Mouse (Mus musculus): Measurements from ENCODE around the gene 4933434E20Rik. TPM values are rescaled to one million over a fixed set of nuclear protein-coding genes. Genes with fewer than 3 reads are reported as not detected.
A peak's percentile ranks its signal among the peaks of the same experiment; 100 is the strongest.

The 4933434E20Rik gene
- polyA plus RNA-seq, 1 experiment from 2014 or later, result 166 TPM

GRCm38 (mm10) chr3:90064383-90064782 lies 12.9 kb downstream of the 4933434E20Rik start:
- H3K27ac ChIP-seq, result no peak overlapping the region
- ATAC-seq (ENCODE audit: insufficient number of reproducible peaks, insufficient read depth, low FRiP score, low TSS enrichment, low read depth), result no peak
- H3K4me1 ChIP-seq (replicated peaks), result no peaks in the 10 kb centered on the region
- no peaks in the 10 kb centered on the region for H3K9me3 ChIP-seq
- H3K36me3 ChIP-seq, result peaks cover 66% of the 10 kb centered on the region
- no peak overlapping the region for H3K9ac ChIP-seq (replicated peaks)
- WGBS, result 82% methylated on average over 3 of the region's 3 CpGs
- no peaks in the 10 kb centered on the region for H3K27me3 ChIP-seq
- no peak overlapping the region for H3K4me3 ChIP-seq (replicated peaks)
- H3K4me2 ChIP-seq, result no peak overlapping the region

DNA sequence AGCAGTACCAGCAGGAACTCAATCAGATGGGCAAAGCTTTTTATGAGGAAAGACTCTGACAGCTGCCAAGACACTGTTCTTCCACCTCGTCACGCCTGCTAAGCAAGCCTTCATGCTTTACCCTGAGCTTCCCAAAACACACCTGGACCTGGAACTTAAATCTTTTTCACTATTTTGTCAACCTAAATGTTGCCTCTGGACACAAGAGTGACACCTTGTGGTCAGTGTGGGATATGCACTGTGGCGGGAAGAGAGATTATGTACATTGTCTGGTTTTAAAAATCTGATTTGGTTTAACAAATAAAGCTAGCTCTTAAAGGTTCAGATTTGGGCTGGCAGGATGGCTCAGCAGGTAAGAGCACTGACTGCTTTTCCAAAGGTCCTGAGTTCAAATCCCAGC lies 14.1 kb downstream of the 4933434E20Rik start:
- WGBS, result 56% methylated on average over 3 of the region's 3 CpGs

GRCm38 (mm10) chr3:90067851-90068250 lies 16.4 kb downstream of the 4933434E20Rik start:
- no peak overlapping the region for H3K4me2 ChIP-seq
- WGBS, result 82% methylated on average over 4 of the region's 4 CpGs
- no peak for ATAC-seq (ENCODE audit: insufficient number of reproducible peaks, insufficient read depth, low FRiP score, low TSS enrichment, low read depth)

More for the DNA sequence above, 14.1 kb downstream of the 4933434E20Rik start:
- H3K4me3 ChIP-seq (replicated peaks), result no peak overlapping the region
- no peaks in the 10 kb centered on the region for H3K4me1 ChIP-seq (replicated peaks)
- no peak overlapping the region for H3K27ac ChIP-seq
- no peak overlapping the region for H3K4me2 ChIP-seq
- no peaks in the 10 kb centered on the region for H3K9me3 ChIP-seq
- ATAC-seq (ENCODE audit: insufficient number of reproducible peaks, insufficient read depth, low FRiP score, low TSS enrichment, low read depth), result no peak
- peaks cover 56% of the 10 kb centered on the region for H3K36me3 ChIP-seq
- no peaks in the 10 kb centered on the region for H3K27me3 ChIP-seq
- no peak overlapping the region for H3K9ac ChIP-seq (replicated peaks)

DNA sequence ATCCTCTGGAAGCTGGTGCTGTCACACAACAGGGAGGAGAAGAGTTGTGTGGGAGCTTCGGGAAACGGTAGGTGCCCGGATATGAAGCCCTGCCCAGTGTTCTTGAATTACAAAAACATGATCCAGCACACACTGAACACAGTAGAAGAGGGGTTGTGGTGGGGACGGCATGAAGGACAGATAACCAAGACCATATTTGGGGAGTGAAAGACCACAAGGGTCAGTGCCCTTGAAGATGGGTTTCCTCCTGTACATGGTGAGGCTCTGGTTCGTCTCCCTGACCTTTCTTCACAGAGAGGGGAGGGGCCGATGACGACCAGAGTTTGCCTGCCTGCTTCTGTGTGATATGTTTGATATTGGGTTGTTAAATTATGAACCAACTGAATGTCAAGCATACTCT lies 18.3 kb downstream of the 4933434E20Rik start:
- H3K4me2 ChIP-seq, result no peak overlapping the region
- H3K4me3 ChIP-seq (replicated peaks), result no peak overlapping the region
- no peak overlapping the region for H3K9ac ChIP-seq (replicated peaks)
- 75% methylated on average over 7 of the region's 7 CpGs for WGBS
- no peak overlapping the region for H3K27ac ChIP-seq
- no peaks in the 10 kb centered on the region for H3K9me3 ChIP-seq
- peaks cover 17% of the 10 kb centered on the region; the same call in 1 of the 2 replicates for H3K36me3 ChIP-seq
- ATAC-seq (ENCODE audit: insufficient number of reproducible peaks, insufficient read depth, low FRiP score, low TSS enrichment, low read depth), result no peak
- H3K4me1 ChIP-seq (replicated peaks), result no peaks in the 10 kb centered on the region
- no peaks in the 10 kb centered on the region for H3K27me3 ChIP-seq

More at GRCm38 (mm10) chr3:90067851-90068250, 16.4 kb downstream of the 4933434E20Rik start:
- no peaks in the 10 kb centered on the region for H3K9me3 ChIP-seq
- no peak overlapping the region for H3K4me3 ChIP-seq (replicated peaks)
- H3K4me1 ChIP-seq (replicated peaks), result no peaks in the 10 kb centered on the region
- H3K27me3 ChIP-seq, result no peaks in the 10 kb centered on the region
- peaks cover 33% of the 10 kb centered on the region for H3K36me3 ChIP-seq
- H3K27ac ChIP-seq, result no peak overlapping the region
- no peak overlapping the region for H3K9ac ChIP-seq (replicated peaks)

GRCm38 (mm10) chr3:90072294-90072693 lies 20.9 kb downstream of the 4933434E20Rik start, which contains the start of gene Tpm3:
TSS of gene Tpm3 (plus strand) at chr3:90072649.
- Histone ChIP-seq H3K4me1 (replicated peaks) (peaks cover 11% of the 10 kb centered on the region), H3K36me3 (no peaks in the 10 kb centered on the region), H3K4me3 (replicated peaks) (no peak within 1 kb of the TSS), H3K9me3 (no peaks in the 10 kb centered on the region), H3K9ac (replicated peaks) (no peak within 1 kb of the TSS), H3K27ac (no peak within 1 kb of the TSS), H3K4me2 (no peak within 1 kb of the TSS), H3K27me3 (no peaks in the 10 kb centered on the region)
- no peak for ATAC-seq (ENCODE audit: insufficient number of reproducible peaks, insufficient read depth, low FRiP score, low TSS enrichment, low read depth)
- WGBS, result 64% methylated on average over 4 of the region's 4 CpGs

DNA sequence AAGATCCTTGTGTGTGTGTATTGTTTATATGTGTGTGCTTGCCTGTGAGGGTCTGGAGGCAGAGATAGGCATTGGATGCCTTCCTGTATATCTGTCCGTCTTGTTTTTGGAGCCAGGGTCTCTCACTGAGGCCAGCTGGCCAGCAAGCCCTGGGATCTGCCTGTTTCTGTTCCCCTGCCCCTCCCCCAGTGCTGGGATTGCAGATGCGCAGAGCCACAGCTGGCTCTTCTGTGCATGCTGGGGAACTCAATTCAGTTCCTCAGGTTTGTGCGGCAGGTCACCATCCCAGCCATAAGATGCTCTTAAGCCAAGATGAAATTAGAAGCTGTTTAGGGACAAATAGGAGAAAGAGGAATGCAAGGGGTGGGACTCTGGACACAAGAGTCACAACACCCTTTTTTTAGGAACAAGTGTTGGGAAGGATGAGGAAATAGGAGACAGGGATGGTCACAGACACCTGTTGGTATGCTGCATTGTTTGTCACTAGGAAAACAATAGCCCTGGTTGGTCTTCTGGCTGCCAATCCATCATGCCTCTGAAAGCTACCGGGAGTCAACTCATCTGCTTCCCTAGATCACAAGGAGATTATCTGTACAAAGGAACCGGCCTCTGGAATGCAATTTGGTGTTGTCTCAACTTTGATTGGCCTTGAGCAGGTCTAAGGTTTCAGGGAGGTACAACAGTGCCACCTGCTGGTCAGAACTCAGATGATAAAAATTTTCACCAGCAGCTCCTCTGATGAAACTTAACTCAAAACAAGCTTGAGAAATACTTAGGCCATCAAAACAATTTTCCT lies 25.7 kb downstream of the 4933434E20Rik start:
- H3K9me3 ChIP-seq, result no peaks in the 10 kb centered on the region
- H3K4me1 ChIP-seq (replicated peaks), result peaks cover 31% of the 10 kb centered on the region
- peak overlapping the region; percentile 35; the same call in 1 of the 2 replicates for H3K27ac ChIP-seq
- no peak for ATAC-seq (ENCODE audit: insufficient number of reproducible peaks, insufficient read depth, low FRiP score, low TSS enrichment, low read depth)
- no peaks in the 10 kb centered on the region for H3K27me3 ChIP-seq
- peak overlapping the region; percentile 40 for H3K4me2 ChIP-seq
- H3K36me3 ChIP-seq, result no peaks in the 10 kb centered on the region
- no peak overlapping the region for H3K9ac ChIP-seq (replicated peaks)
- 14% methylated on average over 5 of the region's 5 CpGs for WGBS
- H3K4me3 ChIP-seq (replicated peaks), result no peak overlapping the region

DNA sequence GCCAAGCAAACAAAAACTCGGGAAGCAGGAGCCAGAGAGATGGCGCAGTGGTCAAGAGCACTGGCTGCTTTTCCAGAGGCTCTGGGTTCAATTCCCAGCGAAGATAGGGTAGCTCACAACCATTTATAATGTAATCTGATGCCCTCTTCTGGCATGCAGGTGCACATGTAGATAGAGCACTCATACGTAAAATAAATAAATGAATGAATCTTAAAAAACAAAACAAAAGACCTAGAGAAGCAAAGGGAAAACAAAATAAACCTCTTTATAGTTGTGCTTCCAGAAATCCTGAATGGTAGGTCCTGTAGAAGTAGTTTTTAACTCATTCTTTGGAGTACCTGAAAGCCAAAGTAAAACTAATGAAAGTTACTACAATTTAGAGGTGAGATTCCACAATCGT lies 26.8 kb downstream of the 4933434E20Rik start:
- no peaks in the 10 kb centered on the region for H3K36me3 ChIP-seq
- H3K9ac ChIP-seq (replicated peaks), result no peak overlapping the region
- H3K4me1 ChIP-seq (replicated peaks), result peaks cover 40% of the 10 kb centered on the region
- ATAC-seq (ENCODE audit: insufficient number of reproducible peaks, insufficient read depth, low FRiP score, low TSS enrichment, low read depth), result no peak
- no peak overlapping the region for H3K4me2 ChIP-seq
- H3K27me3 ChIP-seq, result no peaks in the 10 kb centered on the region
- H3K27ac ChIP-seq, result no peak overlapping the region
- 49% methylated on average over 5 of the region's 5 CpGs for WGBS
- H3K9me3 ChIP-seq, result no peaks in the 10 kb centered on the region
- no peak overlapping the region for H3K4me3 ChIP-seq (replicated peaks)

- Histone ChIP-seq H3K4me3 (replicated peaks) (peak overlapping the region; percentile 80), H3K27me3 (no peaks in the 10 kb centered on the region), H3K9ac (replicated peaks) (peak overlapping the region; percentile 85), H3K27ac (peak overlapping the region; percentile 97), H3K9me3 (no peaks in the 10 kb centered on the region), H3K4me1 (replicated peaks) (peaks cover 50% of the 10 kb centered on the region), H3K36me3 (peaks cover 6% of the 10 kb centered on the region; the same call in 1 of the 2 replicates), H3K4me2 (peak overlapping the region; percentile 75)
- WGBS, result under 1% methylated on average over 33 of the region's 33 CpGs
- peak; percentile 94 for ATAC-seq (ENCODE audit: insufficient number of reproducible peaks, insufficient read depth, low FRiP score, low TSS enrichment, low read depth)
Observed at GRCm38 (mm10) chr3:90079133-90079762, 27.8 kb downstream of the 4933434E20Rik start.

- H3K4me3 ChIP-seq (replicated peaks), result peak overlapping the region; percentile 80
- H3K27ac ChIP-seq, result peak overlapping the region; percentile 97
- H3K4me1 ChIP-seq (replicated peaks), result peaks cover 53% of the 10 kb centered on the region
- peak overlapping the region; percentile 75 for H3K4me2 ChIP-seq
- WGBS, result under 1% methylated on average over 53 of the region's 53 CpGs
- H3K9ac ChIP-seq (replicated peaks), result peak overlapping the region; percentile 85
- peak; percentile 56 for ATAC-seq (ENCODE audit: insufficient number of reproducible peaks, insufficient read depth, low FRiP score, low TSS enrichment, low read depth)
- H3K36me3 ChIP-seq, result peaks cover 10% of the 10 kb centered on the region
- no peaks in the 10 kb centered on the region for H3K9me3 ChIP-seq
- H3K27me3 ChIP-seq, result no peaks in the 10 kb centered on the region
Observed at GRCm38 (mm10) chr3:90079763-90080497, 28.5 kb downstream of the 4933434E20Rik start.

- Histone ChIP-seq H3K4me1 (replicated peaks) (peaks cover 53% of the 10 kb centered on the region), H3K9ac (replicated peaks) (peak overlapping the region; percentile 85), H3K27me3 (no peaks in the 10 kb centered on the region), H3K36me3 (peaks cover 10% of the 10 kb centered on the region), H3K4me2 (peak overlapping the region; percentile 75), H3K9me3 (no peaks in the 10 kb centered on the region), H3K4me3 (replicated peaks) (peak overlapping the region; percentile 80), H3K27ac (peak overlapping the region; percentile 97)
- WGBS, result under 1% methylated on average over 6 of the region's 6 CpGs
- no peak for ATAC-seq (ENCODE audit: insufficient number of reproducible peaks, insufficient read depth, low FRiP score, low TSS enrichment, low read depth)
Observed at GRCm38 (mm10) chr3:90080498-90080863, 29.0 kb downstream of the 4933434E20Rik start.
